Mouse (Mus musculus): ENCODE measurements around the gene Myo7a.

Gene Myo7a

GRCm38 (mm10) chr7:98097557-98097956 lies 21.8 kb downstream of the Myo7a start:
- no peak for DNase-seq

GRCm38 (mm10) chr7:98095852-98096251 lies 23.5 kb downstream of the Myo7a start:
- DNase-seq, result no peak

GRCm38 (mm10) chr7:98086346-98086745 lies 33.0 kb downstream of the Myo7a start:
- peak in 1 of 2 experiments; percentile 23 for DNase-seq

GRCm38 (mm10) chr7:98085314-98085713 lies 34.0 kb downstream of the Myo7a start:
- DNase-seq, result peak in 1 of 2 experiments; percentile 20

GRCm38 (mm10) chr7:98084541-98085293 lies 34.6 kb downstream of the Myo7a start:
- peak in 1 of 2 experiments; percentile 31 for DNase-seq

GRCm38 (mm10) chr7:98082376-98082775 lies 36.9 kb downstream of the Myo7a start:
- DNase-seq, result peak; percentile 40 to 50

- DNase-seq, result no peak
These were observed 41.9 kb downstream of the Myo7a start for GRCm38 (mm10) chr7:98077453-98077852.

GRCm38 (mm10) chr7:98071620-98072019 lies 47.7 kb downstream of the Myo7a start:
- peak; percentile 94 to 95 for DNase-seq

GRCm38 (mm10) chr7:98066229-98066628 lies 53.1 kb downstream of the Myo7a start:
- no peak for DNase-seq

GRCm38 (mm10) chr7:98054942-98055341 lies 64.4 kb downstream of the Myo7a start:
- DNase-seq, result no peak

GRCm38 (mm10) chr7:98054461-98054860 lies 64.9 kb downstream of the Myo7a start:
- DNase-seq, result no peak

- peak; percentile 81 to 82 for DNase-seq
These were observed 67.3 kb downstream of the Myo7a start for GRCm38 (mm10) chr7:98051980-98052379.

GRCm38 (mm10) chr7:98048101-98048824 lies 71.1 kb downstream of the Myo7a start:
- no peak for DNase-seq

- no peak for DNase-seq
These were observed 116.7 kb downstream of the Myo7a start for GRCm38 (mm10) chr7:98002617-98003016.
